Mouse (Mus musculus) neural tube, embryonic 12.5 days (tissue): ENCODE data around the gene Mospd2. TPM values are rescaled to one million over a fixed set of nuclear protein-coding genes. Genes with fewer than 3 reads are reported as not detected.

Experiments used
- ATAC-seq: fragments of 200-750 bp; cut with Nextera tagmentation; 2 replicates; pipeline ENCODE4 v1.8.0; 2017; ENCODE audit warnings: low read depth, mild to moderate bottlenecking, moderate TSS enrichment, moderate library complexity; ENCODE audit not compliant: low FRiP score
- H3K27ac ChIP-seq: fragments of 300-500 bp; sonication (generic); 2 replicates; pipeline ENCODE4 v1.5.1; 2016
- H3K27me3 ChIP-seq: fragments of 300-500 bp; sonication (generic); replicated peaks from 2 replicates; pipeline ENCODE4 v1.6.1; 2016; ENCODE audit warnings: mild to moderate bottlenecking
- H3K36me3 ChIP-seq: fragments of 300-500 bp; sonication (generic); 2 replicates; pipeline ENCODE4 v1.6.1; 2016; ENCODE audit warnings: mild to moderate bottlenecking
- H3K4me1 ChIP-seq: fragments of 300-500 bp; sonication (generic); 2 replicates; pipeline ENCODE4 v1.6.1; 2016
- H3K4me2 ChIP-seq: fragments of 300-500 bp; sonication (generic); replicated peaks from 2 replicates; pipeline ENCODE4 v1.6.1; 2016; ENCODE audit warnings: mild to moderate bottlenecking
- H3K4me3 ChIP-seq: fragments of 300-500 bp; sonication (generic); 2 replicates; pipeline ENCODE4 v1.5.1; 2016
- H3K9ac ChIP-seq: fragments of 300-500 bp; sonication (generic); 2 replicates; pipeline ENCODE4 v1.6.1; 2016; ENCODE audit warnings: mild to moderate bottlenecking
- H3K9me3 ChIP-seq: fragments of 300-500 bp; sonication (generic); 2 replicates; pipeline ENCODE4 v1.6.1; 2016; ENCODE audit warnings: mild to moderate bottlenecking
- WGBS: fragments of 180-500 bp; shearing (Covaris S2); methylation state at CpG from one replicate; pipeline ENCODE4 v1.1.7; 2016; 5-methylcytosine and 5-hydroxymethylcytosine counted together
- polyA plus RNA-seq: library from polyadenylated mRNA; unstranded; fragments of >200 nt; fragmentation: Nextera tagmentation; extraction: Ambion mirVana; gene quantifications from 2 replicates; pipeline ENCODE4 v1.2.1, GENCODE M21; 2016

Gene Mospd2
- polyA plus RNA-seq, 1 experiment from 2014 or later, result 17.3 TPM

DNA sequence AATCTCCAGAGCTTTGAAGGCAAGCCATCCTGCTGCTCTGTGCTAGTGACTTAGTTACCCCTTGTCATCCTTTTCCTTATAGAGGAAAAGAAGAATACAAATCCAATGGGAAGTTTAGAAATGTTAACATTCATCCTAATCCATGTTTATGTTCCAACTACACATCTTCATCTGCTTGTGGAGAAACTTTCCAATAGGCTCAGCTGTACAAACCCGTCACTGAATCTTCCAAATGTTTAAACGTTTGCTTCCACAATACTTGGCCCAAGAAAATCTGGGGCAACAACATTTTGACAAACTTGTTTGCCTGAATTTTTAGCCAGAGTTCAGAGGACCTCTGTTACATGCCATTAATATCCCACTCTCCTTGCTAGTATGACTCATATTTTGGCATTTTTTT, 78.3 kb downstream of the Mospd2 start:
- Histone ChIP-seq H3K36me3 (no peaks in the 10 kb centered on the region), H3K4me3 (no peak overlapping the region), H3K9ac (no peak overlapping the region), H3K27ac (no peak overlapping the region), H3K4me1 (no peaks in the 10 kb centered on the region), H3K4me2 (no peak overlapping the region), H3K27me3 (no peaks in the 10 kb centered on the region), H3K9me3 (no peaks in the 10 kb centered on the region)
- 80% methylated on average over 2 of the region's 2 CpGs for WGBS
- no peak for ATAC-seq

DNA sequence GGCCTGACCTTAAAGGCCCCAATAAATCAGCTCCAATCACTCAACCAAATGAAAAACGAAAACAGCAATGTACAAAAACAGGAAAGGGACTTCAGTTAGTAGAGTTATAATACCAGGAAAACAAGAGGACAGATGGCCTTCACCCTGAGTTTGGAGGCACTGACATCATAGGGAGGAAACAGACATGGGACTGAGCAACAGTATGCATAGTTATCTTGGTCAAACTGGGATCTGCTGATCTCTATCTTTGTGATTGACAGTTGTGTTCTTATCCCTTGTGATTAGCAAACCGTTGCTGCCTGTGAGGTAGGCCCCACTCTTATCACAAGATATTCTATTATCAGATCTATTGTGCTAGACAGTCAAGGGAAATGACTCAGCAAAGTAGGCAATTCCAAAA, 80.4 kb downstream of the Mospd2 start:
- ATAC-seq, result no peak
- Histone ChIP-seq H3K27ac (no peak overlapping the region), H3K27me3 (no peaks in the 10 kb centered on the region), H3K9ac (no peak overlapping the region), H3K9me3 (no peaks in the 10 kb centered on the region), H3K4me2 (no peak overlapping the region), H3K36me3 (no peaks in the 10 kb centered on the region), H3K4me3 (no peak overlapping the region), H3K4me1 (no peaks in the 10 kb centered on the region)
- 69% methylated on average over 2 of the region's 2 CpGs for WGBS

DNA sequence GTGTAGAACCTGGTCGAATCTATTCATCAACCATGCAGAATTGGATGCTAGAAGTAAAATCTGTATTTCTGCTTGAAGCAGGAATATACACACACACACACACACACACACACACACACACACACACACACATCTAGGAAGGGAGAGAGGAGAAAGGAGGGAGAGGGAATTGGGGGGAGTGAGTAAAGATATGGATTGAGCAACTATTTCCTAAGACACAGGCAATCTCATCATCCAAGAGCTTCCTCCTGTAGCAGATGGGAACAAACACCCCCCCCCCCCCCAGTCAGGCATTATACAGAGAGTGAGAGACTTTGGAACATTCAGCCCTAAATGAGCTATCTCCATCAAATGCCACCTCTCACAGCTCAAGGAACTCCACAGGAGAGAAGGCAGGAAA, 93.9 kb downstream of the Mospd2 start:
- Histone ChIP-seq H3K9ac (no peak overlapping the region), H3K27me3 (no peaks in the 10 kb centered on the region), H3K9me3 (no peaks in the 10 kb centered on the region), H3K36me3 (no peaks in the 10 kb centered on the region), H3K4me2 (no peak overlapping the region), H3K4me3 (no peak overlapping the region), H3K27ac (no peak overlapping the region), H3K4me1 (no peaks in the 10 kb centered on the region)
- ATAC-seq, result no peak
- 71% methylated on average over 1 of the region's 1 CpGs for WGBS

Other genes starting within 250 kb of the Mospd2 start
- gene Fancb, start 217 bp upstream of the Mospd2 start, polyA plus RNA-seq, result 6.5 and 7.0 TPM in 2 replicates
- gene Gm17604, start 24.5 kb upstream of the Mospd2 start, polyA plus RNA-seq, result not detected in 2 replicates